Comparison of ENCODE assay signal across 27 mouse cellular contexts in the genomic region with DNA sequence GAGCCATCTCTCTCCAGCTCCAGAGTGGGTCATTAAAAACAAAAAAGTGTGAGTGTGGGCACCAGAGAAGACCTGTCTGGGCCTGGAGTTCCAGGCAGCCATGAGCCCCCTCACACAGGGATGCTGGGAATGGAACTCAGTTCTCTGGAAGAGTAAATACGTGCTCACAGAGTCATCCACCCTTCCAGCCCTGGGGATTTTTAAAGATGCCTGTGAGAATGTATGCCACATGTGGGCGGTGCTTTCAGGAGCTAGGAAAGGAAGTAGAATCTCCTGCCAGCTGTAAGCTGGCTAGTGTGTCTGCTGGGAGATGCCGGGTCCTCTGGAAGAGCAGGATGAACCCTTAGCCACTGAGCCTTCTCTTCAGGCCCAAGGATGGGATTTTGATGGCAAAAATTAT. TPM values are rescaled to one million over a fixed set of nuclear protein-coding genes. Genes with fewer than 3 reads are reported as not detected.
DNase-seq lines count a peak whose midpoint lies in the region; ATAC-seq lines count a peak whose summit lies in the region.
"Had no signal": no experiment of that assay in that cellular context is flagged by ENCODE, and none has a peak within 500 bp of the region (broad histone marks: within the 10 kb centered on the region; RNA-seq: fewer than 3 reads in every experiment).

No protein-coding gene starts in this region.

- intact Hi-C loops in left cerebral cortex, postnatal 25 days (cut with DNase I): loop anchor here (5.0 kb wide), 1 partner anchor 194 kb away; no protein-coding TSS in a partner anchor

- no peaks in the 10 kb centered on the region for H3K9me3 ChIP-seq in forebrain, embryonic 11.5 days (ENCODE audit: control insufficient read depth, low read length)
- no peaks in the 10 kb centered on the region for H3K9me3 ChIP-seq in forebrain, embryonic 10.5 days
- no peaks in the 10 kb centered on the region for H3K9me3 ChIP-seq in kidney, embryonic 15.5 days (replicated peaks)
- H3K9me3 ChIP-seq: embryonic facial prominence, embryonic 12.5 days; forebrain, embryonic 12.5 days; G1E; hindbrain, embryonic 13.5 days; limb, embryonic 12.5 days; lung, embryonic 15.5 days; midbrain, embryonic 10.5 days; midbrain, embryonic 15.5 days; neural tube, embryonic 15.5 days had no signal

- H3K36me3 ChIP-seq in forebrain, embryonic 11.5 days (ENCODE audit: control insufficient read depth, insufficient read depth, low read length): no peaks in the 10 kb centered on the region
- peaks cover 20% of the 10 kb centered on the region for H3K36me3 ChIP-seq in forebrain, embryonic 10.5 days (replicated peaks)
- H3K36me3 ChIP-seq in kidney, embryonic 15.5 days: peaks cover 20% of the 10 kb centered on the region

- no peak overlapping the region for H3K27ac ChIP-seq in forebrain, embryonic 11.5 days (ENCODE audit: low read depth, low read length)
- H3K27ac ChIP-seq in forebrain, embryonic 10.5 days: no peak overlapping the region
- no peak overlapping the region for H3K27ac ChIP-seq in kidney, embryonic 15.5 days
- H3K27ac ChIP-seq: embryonic facial prominence, embryonic 12.5 days; forebrain, embryonic 12.5 days; gastrocnemius, adult 2 months; hindbrain, embryonic 13.5 days; kidney, postnatal 0 days; limb, embryonic 12.5 days; lung, embryonic 15.5 days; midbrain, embryonic 10.5 days; midbrain, embryonic 15.5 days; neural tube, embryonic 15.5 days had no signal

- no peak overlapping the region for H3K9ac ChIP-seq in forebrain, embryonic 11.5 days (ENCODE audit: low read length)
- H3K9ac ChIP-seq in kidney, embryonic 15.5 days: 0 out of 2 replicates have a peak overlapping the region, but pooled peaks have one; percentile 2
- H3K9ac ChIP-seq: embryonic facial prominence, embryonic 12.5 days; forebrain, embryonic 12.5 days; forebrain, postnatal 0 days; hindbrain, embryonic 13.5 days; limb, embryonic 12.5 days; lung, embryonic 15.5 days; midbrain, embryonic 15.5 days; neural tube, embryonic 15.5 days had no signal

- H3K4me1 ChIP-seq in forebrain, embryonic 11.5 days (replicated peaks; ENCODE audit: control insufficient read depth, insufficient read depth, low read length): no peaks in the 10 kb centered on the region
- peaks cover 17% of the 10 kb centered on the region; the same call in 1 of the 2 replicates for H3K4me1 ChIP-seq in forebrain, embryonic 10.5 days
- H3K4me1 ChIP-seq in kidney, embryonic 15.5 days: peaks cover 13% of the 10 kb centered on the region; the same call in 1 of the 2 replicates
- H3K4me1 ChIP-seq: limb, embryonic 12.5 days; midbrain, embryonic 15.5 days had no signal

- ATAC-seq in forebrain, embryonic 11.5 days (replicated peaks; ENCODE audit: low FRiP score): no peak
- no peak for ATAC-seq in kidney, embryonic 15.5 days (replicated peaks; ENCODE audit: low FRiP score)

- no peak overlapping the region for H3K4me2 ChIP-seq in forebrain, embryonic 11.5 days (ENCODE audit: low read depth, low read length, severe bottlenecking)
- H3K4me2 ChIP-seq in kidney, embryonic 15.5 days: no peak overlapping the region
- H3K4me2 ChIP-seq: embryonic facial prominence, embryonic 12.5 days; forebrain, embryonic 12.5 days; heart, embryonic 11.5 days; hindbrain, embryonic 13.5 days; limb, embryonic 12.5 days; liver, embryonic 11.5 days; lung, embryonic 15.5 days; midbrain, embryonic 15.5 days; neural tube, embryonic 15.5 days had no signal

- H3K27me3 ChIP-seq in forebrain, embryonic 11.5 days (ENCODE audit: control insufficient read depth, insufficient read depth, low read length): peaks cover 3% of the 10 kb centered on the region; the same call in 1 of the 2 replicates
- peaks cover 16% of the 10 kb centered on the region for H3K27me3 ChIP-seq in forebrain, embryonic 10.5 days (ENCODE audit: poor library complexity, severe bottlenecking)
- peaks cover 7% of the 10 kb centered on the region for H3K27me3 ChIP-seq in kidney, embryonic 15.5 days
- H3K27me3 ChIP-seq: midbrain, embryonic 15.5 days had no signal

- DNase-seq in forebrain, embryonic 11.5 days (ENCODE audit: low spot score): peak; percentile 42
- no peak for DNase-seq in forebrain, embryonic 10.5 days (ENCODE audit: extremely low spot score, low spot score)
- no peak for DNase-seq in kidney, adult 8-10 months
- DNase-seq in right cerebral cortex, adult 18-20 months: peak; percentile 71
- DNase-seq in right cerebral cortex, postnatal 10 days (ENCODE audit: low spot score in 2 of 2): no peak
- peak; percentile 32 to 84 for DNase-seq in left cerebral cortex, postnatal 25 days (ENCODE audit: low spot score in 2 of 2)
- no peak for DNase-seq in spleen, postnatal 10 days (ENCODE audit: low spot score in 2 of 2)
- DNase-seq: cerebellum, adult 11 months; spleen, adult 18-20 months had no signal

- H3K4me3 ChIP-seq in forebrain, embryonic 11.5 days (ENCODE audit: low read depth, low read length): no peak overlapping the region
- no peak overlapping the region for H3K4me3 ChIP-seq in forebrain, embryonic 10.5 days
- no peak overlapping the region for H3K4me3 ChIP-seq in kidney, embryonic 15.5 days (replicated peaks)
- H3K4me3 ChIP-seq: embryonic facial prominence, embryonic 12.5 days; forebrain, embryonic 12.5 days; gastrocnemius, adult 2 months; hindbrain, embryonic 13.5 days; limb, embryonic 12.5 days; lung, embryonic 15.5 days; midbrain, embryonic 10.5 days; midbrain, embryonic 15.5 days; neural tube, embryonic 15.5 days had no signal

- 50% methylated on average over 3 of the region's 3 CpGs for WGBS in forebrain, embryonic 11.5 days
- 44% methylated on average over 3 of the region's 3 CpGs for WGBS in forebrain, embryonic 10.5 days
- 41% methylated on average over 3 of the region's 3 CpGs for WGBS in kidney, embryonic 15.5 days

RNA-seq across cellular contexts. Expression of a gene that starts 8.4 kb away (rescaled TPM):
- 0.84 and 0.95 TPM in 2 replicates for polyA plus RNA-seq in forebrain, embryonic 11.5 days (2014; fragmentation: Nextera tagmentation; extraction: Ambion mirVana)
- polyA plus RNA-seq in forebrain, embryonic 10.5 days (2016; fragmentation: Nextera tagmentation; extraction: Ambion mirVana): 0.75 and 0.95 TPM in 2 replicates
- polyA plus RNA-seq in kidney, embryonic 15.5 days (2015; fragmentation: Nextera tagmentation; extraction: Ambion mirVana): 0.78 and 1.5 TPM in 2 replicates
- total RNA-seq in left cerebral cortex, postnatal 25 days (2021): 10 to 100 TPM; 42.8 to 49.3 TPM
- total RNA-seq: gastrocnemius, adult 2 months; gastrocnemius, postnatal 36 days; heart, adult 18-20 months; heart, postnatal 36 days had no signal
- polyA plus RNA-seq: G1E had no signal

Comparison
In these comparisons a context has a peak if more than half of its experiments do, and no peak if none do; other contexts are left out.
1. DNase-seq: peak in forebrain, embryonic 11.5 days (single experiment), right cerebral cortex, adult 18-20 months (single experiment) and left cerebral cortex, postnatal 25 days (2 of 2); none in forebrain, embryonic 10.5 days (single experiment), kidney, adult 8-10 months (0 of 2), right cerebral cortex, postnatal 10 days (0 of 2) and spleen, postnatal 10 days (0 of 2).